Mouse (Mus musculus): Measurements from ENCODE around the gene Atg9a.

DNA sequence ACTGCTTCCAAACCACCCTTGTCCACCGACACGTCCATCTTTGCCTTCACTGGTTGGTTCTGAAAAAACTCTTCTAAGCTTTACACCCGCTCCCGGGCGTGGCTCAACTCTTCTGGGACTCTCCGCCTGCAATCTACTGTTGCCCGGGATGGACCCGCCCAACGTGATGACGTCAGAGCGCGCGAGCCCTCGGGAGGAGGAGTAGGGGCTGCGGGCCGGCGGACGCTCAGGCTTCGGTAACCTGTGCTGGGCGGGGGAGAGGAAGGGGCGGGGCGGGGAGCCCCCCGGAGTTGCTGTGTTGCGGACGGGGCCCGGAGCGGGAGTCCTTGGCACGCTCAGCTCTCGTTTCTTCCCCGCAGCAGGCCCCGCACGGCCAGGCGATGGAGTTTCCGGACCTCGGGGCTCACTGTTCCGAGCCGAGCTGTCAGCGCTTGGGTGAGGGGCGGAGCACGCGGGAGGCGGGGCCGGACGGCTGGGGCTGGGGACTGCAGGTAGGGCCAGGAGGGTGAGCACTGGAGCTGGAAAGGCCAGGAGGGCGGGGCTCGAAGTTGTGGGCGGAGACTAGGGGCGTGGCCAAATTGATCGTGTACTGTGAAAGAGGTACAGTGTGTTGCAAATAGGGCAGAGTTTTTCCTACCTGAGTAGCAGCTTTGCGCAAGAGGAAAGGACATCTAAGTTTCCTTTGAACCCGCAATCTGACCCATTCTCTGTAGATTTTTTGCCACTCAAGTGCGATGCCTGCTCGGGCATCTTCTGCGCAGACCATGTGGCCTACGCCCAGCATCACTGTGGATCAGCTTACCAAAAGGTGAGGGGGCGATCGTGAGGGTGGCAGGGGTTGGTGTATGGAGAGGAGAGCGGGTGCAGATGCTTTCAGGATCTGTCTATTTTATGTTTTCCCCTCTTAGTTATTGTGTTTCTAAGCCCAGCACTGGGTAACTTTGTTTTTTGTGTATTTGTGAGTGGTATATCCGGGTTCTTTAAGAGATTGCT lies 23.2 kb downstream of the Atg9a start, which contains the start of gene Zfand2b:
- TF ChIP-seq POLR2A (IDR thresholded peaks at IDR 0.05; ENCODE audit: borderline replicate concordance, insufficient read depth, low read length): peak; percentile 80; the same call in 1 of the 2 replicates
- no peak for TF ChIP-seq CTCF (IDR thresholded peaks at IDR 0.05; ENCODE audit: borderline replicate concordance, insufficient read depth, low read depth, low read length)

Measured in cerebellum, adult 2 months (tissue).